Mouse (Mus musculus): ENCODE measurements at regions not wholly inside any gene's neighbourhood (a gene's known extent, or its start where the extent isn't known, plus 50 kb on each side); places are given as distances from the start of the nearest gene placed in this dataset.

GRCm38 (mm10) chr3:19902226-19902625, 54.6 kb upstream of the Cp start:
- ATAC-seq (ENCODE audit: extremely low read depth, insufficient number of reproducible peaks, low FRiP score, poor library complexity, severe bottlenecking) (no peak), DNase-seq (ENCODE audit: low spot score) (no peak)
- Histone ChIP-seq H3K27me3 (ENCODE audit: insufficient read depth, low read length) (no peaks in the 10 kb centered on the region), H3K4me1 (ENCODE audit: insufficient read depth, low read depth, low read length) (peaks cover 5% of the 10 kb centered on the region; the same call in 1 of the 2 replicates), H3K36me3 (replicated peaks) (peaks cover 14% of the 10 kb centered on the region), H3K9me3 (replicated peaks) (no peaks in the 10 kb centered on the region), H3K4me3 (ENCODE audit: low read depth, low read length) (peak overlapping the region; percentile 31; the same call in 1 of the 2 replicates)
- TF ChIP-seq CTCF (IDR thresholded peaks at IDR 0.05; ENCODE audit: low read depth, low read length): no peak
- TF ChIP-seq GATA1 (IDR thresholded peaks at IDR 0.05; ENCODE audit: borderline replicate concordance, low read length): no peak
- no peak for TF ChIP-seq GATA2 (IDR thresholded peaks at IDR 0.05; ENCODE audit: borderline replicate concordance, low read depth, low read length)
- TF ChIP-seq TAL1 (conservative IDR thresholded peaks at IDR 0.05; ENCODE audit: low read depth, low read length): no peak
- TF ChIP-seq POLR2AphosphoS5 (IDR thresholded peaks at IDR 0.05; ENCODE audit: insufficient replicate concordance, low read depth, low read length): no peak

- DNase-seq (ENCODE audit: low spot score): peak; percentile 21
- TF ChIP-seq CTCF (IDR thresholded peaks at IDR 0.05; ENCODE audit: low read depth, low read length): peak; percentile 27; the same call in 1 of the 2 replicates
- no peak for TF ChIP-seq POLR2AphosphoS5 (IDR thresholded peaks at IDR 0.05; ENCODE audit: insufficient replicate concordance, low read depth, low read length)
- TF ChIP-seq GATA1 (IDR thresholded peaks at IDR 0.05; ENCODE audit: borderline replicate concordance, low read length): no peak
- TF ChIP-seq GATA2 (IDR thresholded peaks at IDR 0.05; ENCODE audit: borderline replicate concordance, low read depth, low read length): no peak
- no peak for TF ChIP-seq TAL1 (conservative IDR thresholded peaks at IDR 0.05; ENCODE audit: low read depth, low read length)
These were observed 52.2 kb upstream of the Cp start for GRCm38 (mm10) chr3:19904446-19905275.

More at GRCm38 (mm10) chr3:19904446-19905275, 52.2 kb upstream of the Cp start:
- H3K4me1 ChIP-seq (ENCODE audit: insufficient read depth, low read depth, low read length): no peaks in the 10 kb centered on the region
- ATAC-seq (ENCODE audit: extremely low read depth, insufficient number of reproducible peaks, low FRiP score, poor library complexity, severe bottlenecking): peak; percentile 68
- H3K36me3 ChIP-seq (replicated peaks): peaks cover 5% of the 10 kb centered on the region
- H3K27me3 ChIP-seq (ENCODE audit: insufficient read depth, low read length): 0 out of 2 replicates have a peak, but pooled peaks cover 3% of the 10 kb centered on the region
- no peaks in the 10 kb centered on the region for H3K9me3 ChIP-seq (replicated peaks)
- H3K4me3 ChIP-seq (ENCODE audit: low read depth, low read length): no peak overlapping the region

All from G1E (cell line).